Mouse (Mus musculus): ENCODE measurements around the gene Abcc1. TPM values are rescaled to one million over a fixed set of nuclear protein-coding genes. Genes with fewer than 3 reads are reported as not detected.

The Abcc1 gene
- total and polyA plus RNA-seq, 2 experiments from 2014 or later: 7.5 to 11.9 TPM

GRCm38 (mm10) chr16:14405636-14406035 lies 44.3 kb downstream of the Abcc1 start:
- 94% methylated on average over 6 of the region's 6 CpGs for WGBS
- Histone ChIP-seq H3K27ac (ENCODE audit: low read depth, low read length) (no peak overlapping the region), H3K4me1 (ENCODE audit: insufficient read depth, low read length) (no peaks in the 10 kb centered on the region), H3K36me3 (ENCODE audit: insufficient read depth, low read length) (peaks cover 15% of the 10 kb centered on the region), H3K27me3 (ENCODE audit: insufficient read depth, low read length) (no peaks in the 10 kb centered on the region), H3K4me3 (ENCODE audit: low read depth, low read length) (no peak overlapping the region), H3K4me2 (ENCODE audit: low read depth, low read length, poor library complexity, severe bottlenecking) (no peak overlapping the region), H3K9ac (replicated peaks; ENCODE audit: low read length, poor library complexity, severe bottlenecking) (no peak overlapping the region), H3K9me3 (ENCODE audit: low read length) (no peaks in the 10 kb centered on the region)
- DNase-seq (ENCODE audit: low spot score): no peak
- no peak for TF ChIP-seq CTCF (IDR thresholded peaks at IDR 0.05)
- no peak for ATAC-seq (ENCODE audit: low FRiP score)

DNA sequence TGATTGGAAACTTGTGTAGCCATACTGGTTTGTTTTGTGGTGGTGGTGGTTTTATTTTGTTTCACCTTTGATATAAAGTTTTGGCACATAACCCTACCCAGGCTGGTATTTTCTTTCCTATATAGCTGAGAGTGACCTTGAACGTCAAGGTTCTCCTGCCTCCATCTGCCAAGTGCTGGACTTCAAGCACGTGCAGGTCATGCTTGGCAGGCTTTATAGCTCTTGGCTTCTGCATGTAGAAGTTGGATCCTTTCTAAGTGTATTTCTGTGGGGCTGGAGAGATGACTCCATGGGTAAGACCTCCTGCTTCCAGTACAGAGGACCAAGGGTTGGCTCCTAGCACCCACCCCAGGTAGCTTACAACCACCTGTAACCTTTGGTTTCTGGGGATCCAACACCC lies 47.8 kb downstream of the Abcc1 start:
- Histone ChIP-seq H3K36me3 (ENCODE audit: insufficient read depth, low read length) (peaks cover 38% of the 10 kb centered on the region), H3K4me2 (ENCODE audit: low read depth, low read length, poor library complexity, severe bottlenecking) (no peak overlapping the region), H3K4me3 (ENCODE audit: low read depth, low read length) (no peak overlapping the region), H3K4me1 (ENCODE audit: insufficient read depth, low read length) (no peaks in the 10 kb centered on the region), H3K9ac (replicated peaks; ENCODE audit: low read length, poor library complexity, severe bottlenecking) (no peak overlapping the region), H3K27ac (ENCODE audit: low read depth, low read length) (no peak overlapping the region), H3K9me3 (ENCODE audit: low read length) (no peaks in the 10 kb centered on the region), H3K27me3 (ENCODE audit: insufficient read depth, low read length) (no peaks in the 10 kb centered on the region)
- WGBS: 98% methylated on average over 2 of the region's 2 CpGs
- ATAC-seq (ENCODE audit: low FRiP score): no peak
- no peak for DNase-seq (ENCODE audit: low spot score)
- TF ChIP-seq CTCF (IDR thresholded peaks at IDR 0.05): no peak

DNA sequence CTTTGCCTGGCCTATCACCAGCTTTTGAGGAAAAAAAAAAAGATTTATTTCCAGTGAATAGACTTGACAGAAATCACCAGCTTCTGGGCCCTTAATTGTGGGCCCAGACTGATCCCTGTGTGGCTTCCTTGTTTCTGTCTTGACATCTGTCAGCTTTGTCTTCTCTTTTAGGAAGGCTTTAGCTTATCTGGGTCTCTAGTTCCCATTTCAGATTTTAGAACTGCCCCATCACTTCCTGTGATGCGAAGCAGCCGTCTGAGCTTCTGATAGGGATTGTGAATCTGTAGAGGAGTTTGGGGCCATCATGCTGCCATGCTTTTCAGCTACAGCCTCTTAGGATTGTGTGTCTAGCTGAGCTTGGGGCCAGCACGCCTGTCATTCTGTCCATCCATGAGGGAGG lies 48.4 kb downstream of the Abcc1 start:
- H3K9ac ChIP-seq (replicated peaks; ENCODE audit: low read length, poor library complexity, severe bottlenecking): no peak overlapping the region
- H3K27me3 ChIP-seq (ENCODE audit: insufficient read depth, low read length): no peaks in the 10 kb centered on the region
- H3K9me3 ChIP-seq (ENCODE audit: low read length): no peaks in the 10 kb centered on the region
- WGBS: 89% methylated on average over 3 of the region's 3 CpGs
- no peak for ATAC-seq (ENCODE audit: low FRiP score)
- H3K36me3 ChIP-seq (ENCODE audit: insufficient read depth, low read length): peaks cover 37% of the 10 kb centered on the region
- H3K4me3 ChIP-seq (ENCODE audit: low read depth, low read length): no peak overlapping the region
- no peak for TF ChIP-seq CTCF (IDR thresholded peaks at IDR 0.05)
- no peak for DNase-seq (ENCODE audit: low spot score)
- no peak overlapping the region for H3K27ac ChIP-seq (ENCODE audit: low read depth, low read length)
- no peak overlapping the region for H3K4me2 ChIP-seq (ENCODE audit: low read depth, low read length, poor library complexity, severe bottlenecking)
- H3K4me1 ChIP-seq (ENCODE audit: insufficient read depth, low read length): no peaks in the 10 kb centered on the region

GRCm38 (mm10) chr16:14410611-14411010 lies 49.3 kb downstream of the Abcc1 start:
- no peak for DNase-seq (ENCODE audit: low spot score)
- no peaks in the 10 kb centered on the region for H3K27me3 ChIP-seq (ENCODE audit: insufficient read depth, low read length)
- TF ChIP-seq CTCF (IDR thresholded peaks at IDR 0.05): no peak
- no peaks in the 10 kb centered on the region for H3K9me3 ChIP-seq (ENCODE audit: low read length)
- peaks cover 30% of the 10 kb centered on the region for H3K36me3 ChIP-seq (ENCODE audit: insufficient read depth, low read length)
- H3K4me3 ChIP-seq (ENCODE audit: low read depth, low read length): no peak overlapping the region
- WGBS: 96% methylated on average over 7 of the region's 7 CpGs
- H3K4me2 ChIP-seq (ENCODE audit: low read depth, low read length, poor library complexity, severe bottlenecking): no peak overlapping the region
- no peak overlapping the region for H3K9ac ChIP-seq (replicated peaks; ENCODE audit: low read length, poor library complexity, severe bottlenecking)
- no peak for ATAC-seq (ENCODE audit: low FRiP score)
- H3K4me1 ChIP-seq (ENCODE audit: insufficient read depth, low read length): no peaks in the 10 kb centered on the region
- H3K27ac ChIP-seq (ENCODE audit: low read depth, low read length): no peak overlapping the region

DNA sequence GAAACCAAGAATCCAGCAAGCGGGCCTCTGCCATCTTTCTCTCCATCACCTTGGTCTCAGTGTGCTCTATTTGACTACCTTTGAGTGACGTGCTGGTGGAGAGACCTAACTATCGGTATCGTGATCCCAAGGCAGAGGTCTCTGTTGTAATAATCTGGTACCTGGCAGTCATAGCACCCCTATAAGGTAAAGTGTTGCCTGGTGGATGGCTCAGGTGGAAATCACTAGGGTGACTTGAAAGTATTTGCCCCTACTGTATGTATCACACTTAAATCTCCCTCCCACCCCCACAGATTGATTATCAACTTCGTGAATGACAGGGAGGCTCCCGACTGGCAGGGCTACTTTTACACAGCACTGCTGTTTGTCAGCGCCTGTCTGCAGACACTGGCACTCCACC lies 49.8 kb downstream of the Abcc1 start:
- no peaks in the 10 kb centered on the region for H3K4me1 ChIP-seq (ENCODE audit: insufficient read depth, low read length)
- no peak for DNase-seq (ENCODE audit: low spot score)
- TF ChIP-seq CTCF (IDR thresholded peaks at IDR 0.05): no peak
- H3K9ac ChIP-seq (replicated peaks; ENCODE audit: low read length, poor library complexity, severe bottlenecking): no peak overlapping the region
- peaks cover 26% of the 10 kb centered on the region for H3K36me3 ChIP-seq (ENCODE audit: insufficient read depth, low read length)
- 93% methylated on average over 7 of the region's 7 CpGs for WGBS
- H3K9me3 ChIP-seq (ENCODE audit: low read length): no peaks in the 10 kb centered on the region
- no peak overlapping the region for H3K27ac ChIP-seq (ENCODE audit: low read depth, low read length)
- no peak overlapping the region for H3K4me2 ChIP-seq (ENCODE audit: low read depth, low read length, poor library complexity, severe bottlenecking)
- ATAC-seq (ENCODE audit: low FRiP score): no peak
- H3K4me3 ChIP-seq (ENCODE audit: low read depth, low read length): no peak overlapping the region
- no peaks in the 10 kb centered on the region for H3K27me3 ChIP-seq (ENCODE audit: insufficient read depth, low read length)

- Histone ChIP-seq H3K4me1 (ENCODE audit: insufficient read depth, low read length) (no peaks in the 10 kb centered on the region), H3K9ac (replicated peaks; ENCODE audit: low read length, poor library complexity, severe bottlenecking) (no peak overlapping the region), H3K36me3 (ENCODE audit: insufficient read depth, low read length) (peaks cover 26% of the 10 kb centered on the region), H3K27me3 (ENCODE audit: insufficient read depth, low read length) (no peaks in the 10 kb centered on the region), H3K9me3 (ENCODE audit: low read length) (no peaks in the 10 kb centered on the region), H3K4me2 (ENCODE audit: low read depth, low read length, poor library complexity, severe bottlenecking) (no peak overlapping the region), H3K27ac (ENCODE audit: low read depth, low read length) (no peak overlapping the region), H3K4me3 (ENCODE audit: low read depth, low read length) (no peak overlapping the region)
- no peak for ATAC-seq (ENCODE audit: low FRiP score)
- no peak for TF ChIP-seq CTCF (IDR thresholded peaks at IDR 0.05)
- DNase-seq (ENCODE audit: low spot score): no peak
- WGBS: 97% methylated on average over 5 of the region's 5 CpGs
Measured at GRCm38 (mm10) chr16:14412551-14412950, 51.2 kb downstream of the Abcc1 start.

All from midbrain, postnatal 0 days (tissue).